Mouse (Mus musculus) neural tube, embryonic 10.5 days (tissue): Measurements from ENCODE around the gene Pax6.

Experiments used
- DNase-seq: peaks from one replicate; pipeline ENCODE4 v3.0.0-alpha.2; 2017; ENCODE audit warnings: low spot score; ENCODE audit errors: extremely low spot score

Gene Pax6

GRCm38 (mm10) chr2:105668271-105669270 is at the start of gene Pax6:
Gene Pax6, plus strand, starts transcription at chr2:105668900.
- DNase-seq, result peak; percentile 68

GRCm38 (mm10) chr2:105648933-105649332 is 19.8 kb upstream of the Pax6 start:
- DNase-seq, result no peak

GRCm38 (mm10) chr2:105656456-105656855 is 12.2 kb upstream of the Pax6 start:
- DNase-seq, result no peak

GRCm38 (mm10) chr2:105659350-105659749 is 9.3 kb upstream of the Pax6 start:
- DNase-seq, result peak; percentile 43

GRCm38 (mm10) chr2:105659926-105660873 is 8.5 kb upstream of the Pax6 start:
- DNase-seq, result peak; percentile 52

GRCm38 (mm10) chr2:105660874-105661622 is 7.7 kb upstream of the Pax6 start:
- peak; percentile 56 for DNase-seq

- peak; percentile 67 for DNase-seq
Observed at GRCm38 (mm10) chr2:105661623-105662066, 7.1 kb upstream of the Pax6 start.

GRCm38 (mm10) chr2:105662121-105662520 is 6.6 kb upstream of the Pax6 start:
- DNase-seq, result peak; percentile 30

GRCm38 (mm10) chr2:105662606-105663005 is 6.1 kb upstream of the Pax6 start:
- no peak for DNase-seq

GRCm38 (mm10) chr2:105663101-105663511 is 5.6 kb upstream of the Pax6 start:
- DNase-seq, result peak; percentile 52

- DNase-seq, result peak; percentile 21
Observed at GRCm38 (mm10) chr2:105664996-105665395, 3.7 kb upstream of the Pax6 start.

GRCm38 (mm10) chr2:105665491-105666250 is 3.0 kb upstream of the Pax6 start:
- DNase-seq, result peak; percentile 18

- peak; percentile 46 for DNase-seq
Observed at GRCm38 (mm10) chr2:105666331-105666730, 2.4 kb upstream of the Pax6 start.

- peak; percentile 62 for DNase-seq
Observed at GRCm38 (mm10) chr2:105666763-105667625, 1.7 kb upstream of the Pax6 start.

- no peak for DNase-seq
Observed at GRCm38 (mm10) chr2:105667626-105667950, 1.1 kb upstream of the Pax6 start.

- no peak for DNase-seq
Observed at GRCm38 (mm10) chr2:105669371-105669861, 716 bp downstream of the Pax6 start.

- DNase-seq, result peak; percentile 62
Observed at GRCm38 (mm10) chr2:105669881-105670730, 1.4 kb downstream of the Pax6 start.

GRCm38 (mm10) chr2:105670731-105671095 is 2.0 kb downstream of the Pax6 start:
- DNase-seq, result peak; percentile 30
